Mouse (Mus musculus): ENCODE measurements around the gene Arpp19. TPM values are rescaled to one million over a fixed set of nuclear protein-coding genes. Genes with fewer than 3 reads are reported as not detected.

Arpp19 gene
- total RNA-seq, 2 experiments from 2014 or later: 162 to 182 TPM

DNA sequence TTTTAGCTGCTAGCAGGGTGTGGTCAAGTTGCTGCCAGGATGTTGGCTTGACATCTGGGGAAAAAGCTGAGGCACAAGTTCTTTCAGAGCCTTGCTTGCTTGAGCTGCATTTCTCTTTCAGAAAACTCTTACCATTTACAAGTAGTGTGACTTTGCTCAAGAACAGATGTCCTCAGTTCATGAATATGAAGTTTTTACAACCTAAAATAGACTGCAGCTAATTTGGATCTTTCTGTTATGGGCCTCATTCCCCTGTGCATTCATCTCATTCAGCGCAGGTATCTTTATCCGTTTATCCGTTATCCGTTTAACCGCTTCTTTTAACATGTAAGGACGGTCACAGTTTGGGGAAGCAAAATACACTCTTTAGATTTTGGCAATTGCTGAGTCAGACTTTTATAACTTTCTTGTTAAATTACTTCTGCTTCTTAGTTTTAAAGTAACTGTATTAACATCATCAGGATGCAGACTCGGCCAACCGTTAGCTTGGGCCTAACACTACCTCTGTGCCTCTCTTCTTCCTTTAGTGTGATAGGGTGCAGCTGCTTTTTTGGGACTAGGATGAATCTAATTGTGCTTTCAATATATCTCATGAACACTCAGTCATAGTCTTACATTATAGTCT lies 62.9 kb downstream of the Arpp19 start:
- no peak for DNase-seq (ENCODE audit: low spot score in 2 of 2)

DNA sequence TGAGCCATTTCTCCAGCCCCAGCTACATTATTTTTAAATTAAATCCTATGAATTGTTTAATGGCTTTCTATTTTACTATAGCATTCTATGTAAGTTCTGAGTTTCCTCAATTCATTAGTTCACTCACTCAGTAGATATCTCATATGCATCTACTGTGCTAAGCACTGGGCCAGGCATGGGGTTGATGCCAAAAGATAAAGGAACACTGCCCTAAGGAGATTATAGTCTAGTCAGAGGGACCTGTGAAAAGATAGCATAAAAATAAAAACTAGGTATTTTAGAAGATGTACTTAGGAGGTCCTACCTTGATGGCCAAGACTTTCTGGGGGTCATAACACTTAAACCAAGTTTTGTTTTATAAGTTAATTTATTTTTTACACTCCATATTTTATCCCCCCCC lies 64.7 kb downstream of the Arpp19 start:
- DNase-seq (ENCODE audit: low spot score in 2 of 2): no peak

Other genes starting within 250 kb of the Arpp19 start
- 1 to 10 TPM; 1.3 to 1.5 TPM for gene Onecut1, start 175.7 kb upstream of the Arpp19 start, total RNA-seq (2021)
- 10 to 100 TPM; 38.5 to 40.8 TPM for gene Fam214a, start 84.7 kb upstream of the Arpp19 start, total RNA-seq (2021)
- 100 to 1,000 TPM; 200 to 204 TPM for gene Myo5a, start 33.4 kb downstream of the Arpp19 start, total RNA-seq (2021)
- gene Myo5c, start 194.4 kb downstream of the Arpp19 start, total RNA-seq (2021): under 1 TPM; 0.43 to 0.87 TPM